Mouse (Mus musculus): ENCODE results near the gene Gm21972.

DNA sequence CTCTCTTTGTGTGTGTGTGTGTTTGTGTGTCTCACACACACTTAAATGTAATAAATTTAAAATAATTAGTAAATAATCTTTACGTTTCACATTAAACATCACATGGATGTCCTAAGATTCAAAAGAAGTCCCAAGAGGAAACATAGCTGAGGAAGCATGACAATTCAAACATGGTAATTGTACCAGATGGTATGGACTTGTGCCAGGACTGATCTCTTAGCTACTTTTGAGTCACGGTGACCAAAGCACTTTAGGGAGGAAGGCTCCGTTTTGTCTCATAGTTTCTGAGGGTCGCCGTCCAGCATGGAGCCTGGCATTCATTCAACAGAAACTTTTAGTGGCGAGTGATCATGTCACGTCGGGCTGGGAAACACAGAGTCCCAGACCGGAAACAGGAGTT is 14.7 kb downstream of the Gm21972 start:
- TF ChIP-seq CTCF (IDR thresholded peaks at IDR 0.05; ENCODE audit: low read depth) (no peak), EP300 (IDR thresholded peaks at IDR 0.05; ENCODE audit: low read depth) (no peak)
